Mouse (Mus musculus) lung, embryonic 15.5 days (tissue): ENCODE measurements around the gene Cplx3. TPM values are rescaled to one million over a fixed set of nuclear protein-coding genes. Genes with fewer than 3 reads are reported as not detected.

Experiments used
- ATAC-seq: fragments of 200-750 bp; cut with Nextera tagmentation; 2 replicates; pipeline ENCODE4 v1.8.0; 2017; ENCODE audit warnings: moderate number of reproducible peaks, borderline replicate concordance; ENCODE audit not compliant: low FRiP score, low TSS enrichment; ENCODE audit errors: extremely low read depth
- H3K27ac ChIP-seq: fragments of 300-500 bp; sonication (generic); 2 replicates; pipeline ENCODE4 v1.5.1; 2015; ENCODE audit warnings: moderate library complexity, mild to moderate bottlenecking, inconsistent platforms
- H3K27me3 ChIP-seq: fragments of 300-500 bp; sonication (generic); 2 replicates; pipeline ENCODE4 v1.6.1; 2015; ENCODE audit warnings: inconsistent platforms
- H3K36me3 ChIP-seq: fragments of 300-500 bp; sonication (generic); 2 replicates; pipeline ENCODE4 v1.6.1; 2015; ENCODE audit warnings: inconsistent platforms
- H3K4me1 ChIP-seq: fragments of 300-500 bp; sonication (generic); 2 replicates; pipeline ENCODE4 v1.6.1; 2015; ENCODE audit warnings: inconsistent platforms
- H3K4me2 ChIP-seq: fragments of 300-500 bp; sonication (generic); 2 replicates; pipeline ENCODE4 v1.6.1; 2015; ENCODE audit warnings: inconsistent platforms, mild to moderate bottlenecking, moderate library complexity
- H3K4me3 ChIP-seq: fragments of 300-500 bp; sonication (generic); 2 replicates; pipeline ENCODE4 v1.5.1; 2015; ENCODE audit warnings: mild to moderate bottlenecking, inconsistent platforms
- H3K9ac ChIP-seq: fragments of 300-500 bp; sonication (generic); 2 replicates; pipeline ENCODE4 v1.6.1; 2015; ENCODE audit warnings: inconsistent platforms
- H3K9me3 ChIP-seq: fragments of 300-500 bp; sonication (generic); 2 replicates; pipeline ENCODE4 v1.6.1; 2016; ENCODE audit warnings: inconsistent platforms
- WGBS: fragments of 180-500 bp; shearing (Covaris S2); methylation state at CpG from one replicate; pipeline ENCODE4 v1.1.7; 2015; 5-methylcytosine and 5-hydroxymethylcytosine counted together
- polyA plus RNA-seq: library from polyadenylated mRNA; unstranded; fragments of >200 nt; fragmentation: Nextera tagmentation; extraction: Ambion mirVana; gene quantifications from 2 replicates; pipeline ENCODE4 v1.2.1, GENCODE M21; 2015

The Cplx3 gene
- polyA plus RNA-seq, 1 experiment from 2014 or later, result not detected

GRCm38 (mm10) chr9:57637272-57637671 is 31.2 kb upstream of the Cplx3 start:
- H3K9me3 ChIP-seq, result no peaks in the 10 kb centered on the region
- H3K4me2 ChIP-seq, result peak overlapping the region; percentile 45

GRCm38 (mm10) chr9:57633481-57634024 is 27.5 kb upstream of the Cplx3 start:
- Histone ChIP-seq H3K4me2 (no peak overlapping the region), H3K27ac (no peak overlapping the region), H3K9ac (no peak overlapping the region), H3K27me3 (no peaks in the 10 kb centered on the region), H3K4me3 (no peak overlapping the region), H3K4me1 (peaks cover 18% of the 10 kb centered on the region), H3K9me3 (no peaks in the 10 kb centered on the region), H3K36me3 (peaks cover 30% of the 10 kb centered on the region)
- ATAC-seq, result no peak
- 43% methylated on average over 4 of the region's 4 CpGs for WGBS

More at GRCm38 (mm10) chr9:57637272-57637671, 31.2 kb upstream of the Cplx3 start:
- no peak overlapping the region for H3K9ac ChIP-seq
- ATAC-seq, result peak; percentile 5; the same call in 1 of the 2 replicates
- no peaks in the 10 kb centered on the region for H3K36me3 ChIP-seq
- H3K4me1 ChIP-seq, result peaks cover 52% of the 10 kb centered on the region
- 45% methylated on average over 3 of the region's 3 CpGs for WGBS
- peak overlapping the region; percentile 88 for H3K27ac ChIP-seq
- no peaks in the 10 kb centered on the region for H3K27me3 ChIP-seq
- no peak overlapping the region for H3K4me3 ChIP-seq

- Histone ChIP-seq H3K27ac (0 out of 2 replicates have a peak overlapping the region, but pooled peaks have one; percentile 27), H3K36me3 (peaks cover 70% of the 10 kb centered on the region), H3K9me3 (no peaks in the 10 kb centered on the region), H3K4me3 (no peak overlapping the region), H3K27me3 (no peaks in the 10 kb centered on the region), H3K4me1 (no peaks in the 10 kb centered on the region), H3K9ac (no peak overlapping the region), H3K4me2 (no peak overlapping the region)
- WGBS, result 60% methylated on average over 14 of the region's 14 CpGs
- peak; percentile 28 for ATAC-seq
Measured at GRCm38 (mm10) chr9:57629118-57629874, 23.2 kb upstream of the Cplx3 start.

- 88% methylated on average over 12 of the region's 12 CpGs for WGBS
- no peak overlapping the region for H3K9ac ChIP-seq
- no peaks in the 10 kb centered on the region for H3K9me3 ChIP-seq
- H3K36me3 ChIP-seq, result peaks cover 70% of the 10 kb centered on the region
- H3K4me3 ChIP-seq, result no peak overlapping the region
- no peak for ATAC-seq
- no peak overlapping the region for H3K27ac ChIP-seq
- no peak overlapping the region for H3K4me2 ChIP-seq
- no peaks in the 10 kb centered on the region for H3K4me1 ChIP-seq
- H3K27me3 ChIP-seq, result no peaks in the 10 kb centered on the region
Measured at GRCm38 (mm10) chr9:57628717-57629116, 22.6 kb upstream of the Cplx3 start.

GRCm38 (mm10) chr9:57627892-57628291 is 21.8 kb upstream of the Cplx3 start:
- no peaks in the 10 kb centered on the region for H3K27me3 ChIP-seq
- ATAC-seq, result no peak
- peaks cover 70% of the 10 kb centered on the region for H3K36me3 ChIP-seq

GRCm38 (mm10) chr9:57627191-57627590 is 21.1 kb upstream of the Cplx3 start:
- no peak for ATAC-seq
- WGBS, result 87% methylated on average over 17 of the region's 17 CpGs
- Histone ChIP-seq H3K27me3 (no peaks in the 10 kb centered on the region), H3K9me3 (no peaks in the 10 kb centered on the region), H3K4me2 (no peak overlapping the region), H3K36me3 (peaks cover 70% of the 10 kb centered on the region), H3K27ac (no peak overlapping the region), H3K4me3 (no peak overlapping the region), H3K4me1 (no peaks in the 10 kb centered on the region), H3K9ac (no peak overlapping the region)

More at GRCm38 (mm10) chr9:57627892-57628291, 21.8 kb upstream of the Cplx3 start:
- Histone ChIP-seq H3K4me2 (no peak overlapping the region), H3K27ac (no peak overlapping the region), H3K4me3 (no peak overlapping the region), H3K9ac (no peak overlapping the region), H3K4me1 (no peaks in the 10 kb centered on the region), H3K9me3 (no peaks in the 10 kb centered on the region)
- 86% methylated on average over 11 of the region's 11 CpGs for WGBS

DNA sequence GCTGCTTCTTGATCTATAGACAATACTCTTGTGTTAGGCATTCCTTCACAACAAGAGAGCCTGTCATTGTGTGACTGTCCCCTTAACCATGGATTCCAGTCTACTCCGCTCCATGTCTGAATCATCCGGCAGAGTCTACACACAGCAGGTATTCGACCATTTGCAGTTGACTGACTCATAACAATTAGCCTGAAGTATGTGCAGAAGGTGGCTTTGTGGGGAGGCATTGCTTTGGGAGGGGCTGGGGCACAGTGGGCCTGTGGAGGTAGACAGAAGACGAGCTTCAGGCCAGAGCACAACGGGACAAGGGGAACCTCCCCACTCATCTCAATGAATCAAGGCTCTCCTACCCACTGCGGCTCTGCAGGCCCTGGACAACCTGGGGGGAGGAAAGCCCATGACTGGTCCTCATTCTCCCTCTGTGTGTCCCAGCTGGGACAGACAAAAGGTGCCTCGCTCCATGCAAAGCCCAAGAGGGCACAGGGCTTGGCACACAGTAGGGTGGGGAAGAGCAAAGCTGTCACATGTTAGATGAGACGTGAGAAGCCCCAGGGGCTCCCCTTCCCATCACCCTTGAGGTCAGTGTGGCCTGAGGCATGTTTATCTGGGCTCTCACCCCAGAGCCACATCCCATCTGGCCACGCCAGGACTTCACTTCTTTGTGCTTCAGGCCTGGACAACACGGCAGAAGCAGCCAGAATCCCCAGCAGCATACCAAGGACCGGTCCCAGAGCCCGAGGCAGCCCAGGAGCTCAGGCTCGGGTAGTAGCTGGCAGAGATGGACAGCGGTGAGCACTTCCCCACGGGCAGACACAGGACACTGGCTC is 19.8 kb upstream of the Cplx3 start:
- no peak for ATAC-seq
- H3K4me1 ChIP-seq, result no peaks in the 10 kb centered on the region
- H3K9me3 ChIP-seq, result no peaks in the 10 kb centered on the region
- H3K4me2 ChIP-seq, result no peak overlapping the region
- no peaks in the 10 kb centered on the region for H3K27me3 ChIP-seq
- H3K27ac ChIP-seq, result no peak overlapping the region
- whole genome bisulfite sequencing, result 82% methylated on average over 15 of the region's 15 CpGs
- no peak overlapping the region for H3K4me3 ChIP-seq
- H3K9ac ChIP-seq, result no peak overlapping the region
- peaks cover 62% of the 10 kb centered on the region for H3K36me3 ChIP-seq

DNA sequence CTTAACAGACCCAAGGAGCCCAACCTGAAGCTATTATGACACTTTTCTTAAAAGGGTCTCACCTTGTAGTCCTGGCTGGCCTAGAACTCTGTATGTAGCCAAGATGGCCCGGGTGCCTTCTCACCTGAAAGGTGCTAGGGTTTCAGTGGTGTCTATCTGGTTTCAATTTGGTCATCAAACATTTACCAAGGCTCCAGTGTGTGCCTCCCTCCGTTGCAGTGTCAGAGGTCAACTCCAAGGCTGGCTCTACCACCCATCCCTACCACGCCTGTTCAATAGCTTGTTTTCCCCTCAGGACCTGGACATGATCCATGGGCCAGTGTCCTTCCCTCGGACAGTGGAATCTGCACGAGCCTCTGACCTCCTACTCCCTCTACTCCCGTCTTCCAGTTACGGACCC is 18.2 kb upstream of the Cplx3 start:
- H3K9ac ChIP-seq, result no peak overlapping the region
- no peak for ATAC-seq
- no peaks in the 10 kb centered on the region for H3K27me3 ChIP-seq
- peaks cover 47% of the 10 kb centered on the region for H3K36me3 ChIP-seq
- H3K27ac ChIP-seq, result no peak overlapping the region
- no peak overlapping the region for H3K4me3 ChIP-seq
- 77% methylated on average over 7 of the region's 7 CpGs for WGBS
- H3K4me1 ChIP-seq, result no peaks in the 10 kb centered on the region
- no peaks in the 10 kb centered on the region for H3K9me3 ChIP-seq
- H3K4me2 ChIP-seq, result no peak overlapping the region

DNA sequence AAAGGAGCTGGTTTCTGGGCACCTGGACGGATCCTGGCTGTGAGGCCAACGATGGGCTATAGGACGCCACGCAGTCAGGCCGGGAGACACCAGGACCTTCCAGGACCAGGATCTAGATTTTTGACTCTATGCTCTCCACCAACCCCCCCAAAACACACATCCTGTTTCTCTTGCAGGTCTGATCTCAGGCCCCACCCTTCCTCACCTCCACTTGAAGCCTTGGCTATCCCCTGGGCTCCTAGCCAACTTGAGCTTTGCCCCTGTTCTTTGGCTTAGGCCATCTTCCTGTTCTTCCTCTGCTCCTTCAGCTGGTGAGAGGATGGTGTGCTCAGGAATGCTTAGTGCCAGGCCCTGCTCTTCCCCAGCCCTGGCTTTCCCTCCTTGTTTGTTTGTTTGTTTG is 14.6 kb upstream of the Cplx3 start, which contains the start of gene Lman1l:
Gene Lman1l (minus strand): TSS at position 101 of the 400 bp plus-strand sequence.
- Histone ChIP-seq H3K4me3 (no peak within 1 kb of the TSS), H3K9me3 (no peaks in the 10 kb centered on the region), H3K9ac (no peak within 1 kb of the TSS), H3K4me1 (no peaks in the 10 kb centered on the region), H3K27me3 (no peaks in the 10 kb centered on the region), H3K4me2 (no peak within 1 kb of the TSS), H3K36me3 (peaks cover 11% of the 10 kb centered on the region), H3K27ac (no peak within 1 kb of the TSS)
- 92% methylated on average over 5 of the region's 5 CpGs for WGBS
- ATAC-seq, result no peak

GRCm38 (mm10) chr9:57618854-57619253 is 12.8 kb upstream of the Cplx3 start:
- no peak overlapping the region for H3K27ac ChIP-seq
- H3K4me1 ChIP-seq, result no peaks in the 10 kb centered on the region
- H3K36me3 ChIP-seq, result no peaks in the 10 kb centered on the region
- no peaks in the 10 kb centered on the region for H3K9me3 ChIP-seq
- H3K27me3 ChIP-seq, result no peaks in the 10 kb centered on the region
- WGBS, result 63% methylated on average over 8 of the region's 8 CpGs
- ATAC-seq, result no peak
- H3K4me2 ChIP-seq, result no peak overlapping the region
- no peak overlapping the region for H3K4me3 ChIP-seq
- H3K9ac ChIP-seq, result no peak overlapping the region

DNA sequence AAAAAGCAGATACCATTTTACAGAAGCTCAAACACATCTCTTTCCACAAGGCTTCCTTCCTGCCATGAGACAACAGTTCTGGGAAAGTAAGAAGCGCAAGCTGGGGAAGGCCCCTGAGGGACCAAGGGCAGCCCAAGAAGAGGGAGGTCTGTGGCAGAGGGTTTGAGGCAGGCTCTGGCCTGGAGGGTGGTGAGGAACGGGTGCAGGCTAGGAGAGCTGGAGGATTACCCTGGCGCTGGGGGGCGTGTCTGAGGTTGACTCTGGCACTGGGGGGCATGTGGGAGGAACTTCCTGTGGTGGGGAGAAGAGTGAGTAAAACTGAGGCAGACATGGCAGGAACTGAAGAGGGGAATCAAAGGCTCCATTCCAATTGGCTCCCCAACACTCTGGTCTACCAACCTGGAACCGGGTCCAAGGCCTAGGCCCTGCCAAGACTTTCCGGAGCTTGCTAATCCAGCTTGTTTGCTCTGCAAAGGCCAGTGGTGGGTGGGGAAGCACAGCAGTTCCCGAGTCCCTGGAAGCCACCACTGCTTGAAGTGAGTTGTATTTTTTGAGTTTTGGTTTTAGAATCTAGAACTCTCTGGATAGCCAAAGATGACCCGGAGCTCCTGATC is 11.6 kb upstream of the Cplx3 start:
- no peaks in the 10 kb centered on the region for H3K4me1 ChIP-seq
- no peak overlapping the region for H3K9ac ChIP-seq
- H3K36me3 ChIP-seq, result no peaks in the 10 kb centered on the region
- no peak for ATAC-seq
- 65% methylated on average over 8 of the region's 8 CpGs for WGBS
- H3K27ac ChIP-seq, result no peak overlapping the region
- H3K4me2 ChIP-seq, result no peak overlapping the region
- H3K4me3 ChIP-seq, result no peak overlapping the region
- no peaks in the 10 kb centered on the region for H3K9me3 ChIP-seq
- no peaks in the 10 kb centered on the region for H3K27me3 ChIP-seq
